Mouse (Mus musculus): ENCODE measurements around the gene Ddr2. TPM values are rescaled to one million over a fixed set of nuclear protein-coding genes. Genes with fewer than 3 reads are reported as not detected.

Gene Ddr2
- polyA plus RNA-seq, 1 experiment from 2014 or later: 9.8 TPM

GRCm38 (mm10) chr1:169939345-169939744, 171.2 kb downstream of the Ddr2 start:
- Histone ChIP-seq H3K4me2 (no peak overlapping the region), H3K9me3 (ENCODE audit: control insufficient read depth, low read length) (no peaks in the 10 kb centered on the region), H3K9ac (ENCODE audit: low read depth, low read length) (no peak overlapping the region), H3K27me3 (replicated peaks; ENCODE audit: control insufficient read depth, insufficient read depth, low read length) (no peaks in the 10 kb centered on the region), H3K4me1 (replicated peaks; ENCODE audit: control insufficient read depth, insufficient read depth, low read length) (no peaks in the 10 kb centered on the region), H3K27ac (ENCODE audit: low read depth, low read length) (no peak overlapping the region), H3K4me3 (ENCODE audit: low read depth, low read length) (no peak overlapping the region), H3K36me3 (ENCODE audit: control insufficient read depth, insufficient read depth, low read length) (no peaks in the 10 kb centered on the region)
- ATAC-seq (replicated peaks; ENCODE audit: low FRiP score): no peak
- DNase-seq (ENCODE audit: low spot score): no peak
- 4% methylated on average over 2 of the region's 2 CpGs for WGBS

- Histone ChIP-seq H3K36me3 (ENCODE audit: control insufficient read depth, insufficient read depth, low read length) (no peaks in the 10 kb centered on the region), H3K4me3 (ENCODE audit: low read depth, low read length) (no peak overlapping the region), H3K27ac (ENCODE audit: low read depth, low read length) (no peak overlapping the region), H3K9ac (ENCODE audit: low read depth, low read length) (no peak overlapping the region), H3K4me2 (no peak overlapping the region; the same call in 1 of the 2 replicates), H3K27me3 (replicated peaks; ENCODE audit: control insufficient read depth, insufficient read depth, low read length) (no peaks in the 10 kb centered on the region), H3K9me3 (ENCODE audit: control insufficient read depth, low read length) (no peaks in the 10 kb centered on the region), H3K4me1 (replicated peaks; ENCODE audit: control insufficient read depth, insufficient read depth, low read length) (no peaks in the 10 kb centered on the region)
- 49% methylated on average over 16 of the region's 16 CpGs for WGBS
- DNase-seq (ENCODE audit: low spot score): no peak
- no peak for ATAC-seq (replicated peaks; ENCODE audit: low FRiP score)
These were observed 176.4 kb downstream of the Ddr2 start for GRCm38 (mm10) chr1:169934005-169934725.

GRCm38 (mm10) chr1:169932122-169932746, 178.3 kb downstream of the Ddr2 start:
- H3K4me1 ChIP-seq (replicated peaks; ENCODE audit: control insufficient read depth, insufficient read depth, low read length): no peaks in the 10 kb centered on the region
- 74% methylated on average over 7 of the region's 7 CpGs for WGBS
- H3K4me3 ChIP-seq (ENCODE audit: low read depth, low read length): no peak overlapping the region
- H3K27me3 ChIP-seq (replicated peaks; ENCODE audit: control insufficient read depth, insufficient read depth, low read length): no peaks in the 10 kb centered on the region
- DNase-seq (ENCODE audit: low spot score) (no peak), ATAC-seq (replicated peaks; ENCODE audit: low FRiP score) (no peak)
- H3K27ac ChIP-seq (ENCODE audit: low read depth, low read length): no peak overlapping the region
- H3K4me2 ChIP-seq: no peak overlapping the region
- H3K36me3 ChIP-seq (ENCODE audit: control insufficient read depth, insufficient read depth, low read length): no peaks in the 10 kb centered on the region
- H3K9ac ChIP-seq (ENCODE audit: low read depth, low read length): no peak overlapping the region
- H3K9me3 ChIP-seq (ENCODE audit: control insufficient read depth, low read length): no peaks in the 10 kb centered on the region

- no peak for ATAC-seq (replicated peaks; ENCODE audit: low FRiP score)
These were observed 178.9 kb downstream of the Ddr2 start for GRCm38 (mm10) chr1:169931698-169932097.

GRCm38 (mm10) chr1:169928454-169928971, 182.0 kb downstream of the Ddr2 start, which contains the start of gene Ccdc190:
TSS of gene Ccdc190 (plus strand) at chr1:169928648.
- no peak within 1 kb of the TSS for H3K27ac ChIP-seq (ENCODE audit: low read depth, low read length)
- H3K27me3 ChIP-seq (replicated peaks; ENCODE audit: control insufficient read depth, insufficient read depth, low read length): no peaks in the 10 kb centered on the region
- 22% methylated on average over 12 of the region's 12 CpGs for WGBS
- no peak for DNase-seq (ENCODE audit: low spot score)
- ATAC-seq (replicated peaks; ENCODE audit: low FRiP score): no peak
- H3K4me2 ChIP-seq: no peak within 1 kb of the TSS; the same call in 1 of the 2 replicates
- no peak within 1 kb of the TSS for H3K9ac ChIP-seq (ENCODE audit: low read depth, low read length)
- H3K36me3 ChIP-seq (ENCODE audit: control insufficient read depth, insufficient read depth, low read length): no peaks in the 10 kb centered on the region
- no peaks in the 10 kb centered on the region for H3K9me3 ChIP-seq (ENCODE audit: control insufficient read depth, low read length)
- no peaks in the 10 kb centered on the region for H3K4me1 ChIP-seq (replicated peaks; ENCODE audit: control insufficient read depth, insufficient read depth, low read length)
- no peak within 1 kb of the TSS for H3K4me3 ChIP-seq (ENCODE audit: low read depth, low read length)

More at GRCm38 (mm10) chr1:169931698-169932097, 178.9 kb downstream of the Ddr2 start:
- no peak overlapping the region for H3K4me2 ChIP-seq
- no peak overlapping the region for H3K9ac ChIP-seq (ENCODE audit: low read depth, low read length)
- no peaks in the 10 kb centered on the region for H3K9me3 ChIP-seq (ENCODE audit: control insufficient read depth, low read length)
- no peaks in the 10 kb centered on the region for H3K4me1 ChIP-seq (replicated peaks; ENCODE audit: control insufficient read depth, insufficient read depth, low read length)
- WGBS: 78% methylated on average over 7 of the region's 7 CpGs
- no peak overlapping the region for H3K4me3 ChIP-seq (ENCODE audit: low read depth, low read length)
- no peak overlapping the region for H3K27ac ChIP-seq (ENCODE audit: low read depth, low read length)
- DNase-seq (ENCODE audit: low spot score): no peak
- H3K36me3 ChIP-seq (ENCODE audit: control insufficient read depth, insufficient read depth, low read length): no peaks in the 10 kb centered on the region
- H3K27me3 ChIP-seq (replicated peaks; ENCODE audit: control insufficient read depth, insufficient read depth, low read length): no peaks in the 10 kb centered on the region

- no peak for ATAC-seq (replicated peaks; ENCODE audit: low FRiP score)
- H3K4me2 ChIP-seq: no peak overlapping the region
- H3K27me3 ChIP-seq (replicated peaks; ENCODE audit: control insufficient read depth, insufficient read depth, low read length): no peaks in the 10 kb centered on the region
- H3K9me3 ChIP-seq (ENCODE audit: control insufficient read depth, low read length): no peaks in the 10 kb centered on the region
- no peak overlapping the region for H3K9ac ChIP-seq (ENCODE audit: low read depth, low read length)
- H3K36me3 ChIP-seq (ENCODE audit: control insufficient read depth, insufficient read depth, low read length): no peaks in the 10 kb centered on the region
- H3K4me1 ChIP-seq (replicated peaks; ENCODE audit: control insufficient read depth, insufficient read depth, low read length): no peaks in the 10 kb centered on the region
- H3K4me3 ChIP-seq (ENCODE audit: low read depth, low read length): no peak overlapping the region
- H3K27ac ChIP-seq (ENCODE audit: low read depth, low read length): no peak overlapping the region
- no peak for DNase-seq (ENCODE audit: low spot score)
- 65% methylated on average over 8 of the region's 8 CpGs for WGBS
These were observed 182.7 kb downstream of the Ddr2 start for GRCm38 (mm10) chr1:169927753-169928369.

GRCm38 (mm10) chr1:169924567-169924966, 186.0 kb downstream of the Ddr2 start:
- no peak for ATAC-seq (replicated peaks; ENCODE audit: low FRiP score)
- no peak overlapping the region for H3K4me3 ChIP-seq (ENCODE audit: low read depth, low read length)
- H3K4me2 ChIP-seq: no peak overlapping the region
- no peak overlapping the region for H3K9ac ChIP-seq (ENCODE audit: low read depth, low read length)
- no peaks in the 10 kb centered on the region for H3K36me3 ChIP-seq (ENCODE audit: control insufficient read depth, insufficient read depth, low read length)
- no peaks in the 10 kb centered on the region for H3K27me3 ChIP-seq (replicated peaks; ENCODE audit: control insufficient read depth, insufficient read depth, low read length)
- no peak overlapping the region for H3K27ac ChIP-seq (ENCODE audit: low read depth, low read length)
- H3K9me3 ChIP-seq (ENCODE audit: control insufficient read depth, low read length): no peaks in the 10 kb centered on the region
- 86% methylated on average over 2 of the region's 2 CpGs for WGBS
- no peaks in the 10 kb centered on the region for H3K4me1 ChIP-seq (replicated peaks; ENCODE audit: control insufficient read depth, insufficient read depth, low read length)
- DNase-seq (ENCODE audit: low spot score): no peak

Data from liver, embryonic 11.5 days (tissue).